Mouse (Mus musculus) heart, postnatal 4 days (tissue): ENCODE data around the gene Lrrd1. TPM values are rescaled to one million over a fixed set of nuclear protein-coding genes. Genes with fewer than 3 reads are reported as not detected.

Experiments
- total RNA-seq, 2 experiments: library from RNA; stranded (reverse); gene quantifications; 2 replicates each; pipeline ENCODE4 v1.2.3; 2021

Lrrd1 gene
- total RNA-seq, 2 experiments from 2014 or later: 0.25 to 0.29 TPM

Other genes starting within 250 kb of the Lrrd1 start
- 10 to 100 TPM; 11.3 to 12.3 TPM for gene Pex1, start 249.1 kb upstream of the Lrrd1 start, total RNA-seq
- gene Rbm48, start 248.6 kb upstream of the Lrrd1 start, total RNA-seq: 1 to 10 TPM; 8.1 to 8.3 TPM
- not detected for gene Tmbim7, start 194.0 kb upstream of the Lrrd1 start, total RNA-seq
- 100 to 1,000 TPM; 105 to 110 TPM for gene Gatad1, start 188.0 kb upstream of the Lrrd1 start, total RNA-seq
- 10 to 100 TPM; 30.7 to 33.1 TPM for gene Ankib1, start 42.2 kb upstream of the Lrrd1 start, total RNA-seq
- gene Krit1, start 42.0 kb upstream of the Lrrd1 start, total RNA-seq: 10 to 100 TPM; 32.8 to 37.2 TPM
- 1 to 10 TPM; 3.7 to 3.8 TPM for gene Mterf1a, start 48.8 kb downstream of the Lrrd1 start, total RNA-seq
- gene Akap9, start 82.9 kb downstream of the Lrrd1 start, total RNA-seq: 10 to 100 TPM; 49.3 to 49.6 TPM